Mouse (Mus musculus): ENCODE data around the gene Zfhx3.

DNA sequence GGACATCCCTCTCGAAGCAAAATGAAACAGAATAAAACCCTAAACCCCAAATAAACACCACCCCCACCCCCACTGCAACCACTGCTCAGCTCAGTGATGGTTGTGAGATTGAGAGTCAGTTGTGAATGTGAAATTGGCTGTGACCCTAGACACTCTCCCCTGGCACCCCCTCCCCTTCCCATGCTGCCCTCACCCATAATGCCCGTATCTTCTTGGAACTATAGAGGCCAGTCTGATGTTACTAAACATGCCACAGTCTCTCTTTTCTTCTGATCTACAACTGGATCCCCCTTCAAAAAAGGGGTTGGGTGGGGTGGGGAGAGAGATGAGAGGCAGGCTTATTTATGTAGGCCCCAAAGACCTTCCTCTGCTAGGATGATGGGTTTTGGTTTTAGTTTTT, 767.0 kb downstream of the Zfhx3 start:
- no peak for TF ChIP-seq CTCF (IDR thresholded peaks at IDR 0.05; ENCODE audit: control insufficient read depth, insufficient read depth, low read length)
- TF ChIP-seq POLR2A (IDR thresholded peaks at IDR 0.05; ENCODE audit: borderline replicate concordance, control insufficient read depth, low read depth, low read length) = no peak
